Mouse (Mus musculus): ENCODE results near the gene Camk2g.

DNA sequence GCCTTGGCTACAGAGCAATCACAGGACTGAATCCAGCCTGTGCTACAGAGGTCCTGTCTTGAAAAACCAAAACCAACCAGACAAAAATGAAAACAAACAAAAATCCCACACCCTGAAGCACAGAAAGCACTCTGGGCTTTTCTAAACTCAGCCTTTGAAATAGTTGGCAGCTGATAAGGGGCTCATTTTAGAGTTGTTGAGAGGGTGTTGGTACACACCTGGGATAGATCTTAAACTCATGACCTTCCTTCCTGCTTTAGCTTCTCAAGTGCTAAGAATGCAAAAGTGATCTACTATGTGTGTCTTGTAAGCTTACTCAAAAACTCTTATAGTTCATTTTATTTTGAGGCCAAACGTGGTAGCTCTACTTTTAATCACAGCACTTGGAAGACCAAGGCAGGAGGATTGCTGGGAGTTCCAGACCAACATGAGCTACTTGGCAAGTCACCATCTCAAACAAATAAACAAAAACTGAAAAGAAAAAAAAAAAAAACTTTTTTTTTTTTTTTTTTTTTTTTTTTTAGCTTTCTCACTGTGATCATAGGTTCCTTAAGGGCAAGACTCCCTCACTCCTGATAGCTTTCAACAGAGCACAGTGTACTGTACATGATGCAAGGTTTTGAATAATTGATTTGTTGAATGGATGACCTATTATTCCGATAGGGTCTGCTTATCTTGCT lies 9.2 kb upstream of the Camk2g start:
- TF ChIP-seq CTCF (IDR thresholded peaks at IDR 0.05; ENCODE audit: extremely low read depth, insufficient read depth, low read length) (no peak), POLR2A (IDR thresholded peaks at IDR 0.05; ENCODE audit: extremely low read depth, insufficient read depth, low read length) (no peak)

All from cortical plate, adult 2 months (tissue).